Mouse (Mus musculus) lung, embryonic 16.5 days (tissue): ENCODE results near the gene Selenoi. TPM values are rescaled to one million over a fixed set of nuclear protein-coding genes. Genes with fewer than 3 reads are reported as not detected.

Experiments
- ATAC-seq: fragments of 200-750 bp; cut with Nextera tagmentation; 2 replicates; pipeline ENCODE4 v1.8.0; 2017; ENCODE audit warnings: low read depth, mild to moderate bottlenecking, moderate library complexity
- H3K27ac ChIP-seq: fragments of 300-500 bp; sonication (generic); 2 replicates; pipeline ENCODE4 v1.5.1; 2014; ENCODE audit warnings: mild to moderate bottlenecking, control low read depth, low read length
- H3K27me3 ChIP-seq: fragments of 300-500 bp; sonication (generic); 2 replicates; pipeline ENCODE4 v1.6.1; 2014; ENCODE audit warnings: low read depth, low read length, mixed read lengths; ENCODE audit not compliant: control insufficient read depth, insufficient read depth
- H3K36me3 ChIP-seq: fragments of 300-500 bp; sonication (generic); 2 replicates; pipeline ENCODE4 v1.6.1; 2014; ENCODE audit warnings: low read length; ENCODE audit not compliant: control insufficient read depth, insufficient read depth
- H3K4me1 ChIP-seq: fragments of 300-500 bp; sonication (generic); replicated peaks from 2 replicates; pipeline ENCODE4 v1.6.1; 2014; ENCODE audit warnings: low read length, mixed read lengths; ENCODE audit not compliant: control insufficient read depth, insufficient read depth
- H3K4me2 ChIP-seq: fragments of 300-500 bp; sonication (generic); 2 replicates; pipeline ENCODE4 v1.6.1; 2014; ENCODE audit warnings: low read depth, low read length, control low read depth
- H3K4me3 ChIP-seq: fragments of 300-500 bp; sonication (generic); 2 replicates; pipeline ENCODE4 v1.5.1; 2014; ENCODE audit warnings: mild to moderate bottlenecking, low read length, control low read depth
- H3K9ac ChIP-seq: fragments of 300-500 bp; sonication (generic); 2 replicates; pipeline ENCODE4 v1.6.1; 2014; ENCODE audit warnings: low read length, control low read depth
- H3K9me3 ChIP-seq: fragments of 300-500 bp; sonication (generic); 2 replicates; pipeline ENCODE4 v1.6.1; 2016; ENCODE audit warnings: low read length; ENCODE audit not compliant: control insufficient read depth
- WGBS: fragments of 180-500 bp; shearing (Covaris S2); extraction: QIAGEN DNeasy Blood & Tissue Kit; methylation state at CpG from one replicate; pipeline ENCODE4 v1.1.7; 2014; 5-methylcytosine and 5-hydroxymethylcytosine counted together
- polyA plus RNA-seq: library from polyadenylated mRNA; unstranded; fragments of >200 nt; fragmentation: Nextera tagmentation; extraction: Ambion mirVana; gene quantifications from 2 replicates; pipeline ENCODE4 v1.2.1, GENCODE M21; 2015

Selenoi gene
- polyA plus RNA-seq, 1 experiment from 2014 or later: 15.1 TPM

- 95% methylated on average over 1 of the region's 1 CpGs for WGBS
Measured at GRCm38 (mm10) chr5:30247666-30248065, 15.3 kb downstream of the Selenoi start.

DNA sequence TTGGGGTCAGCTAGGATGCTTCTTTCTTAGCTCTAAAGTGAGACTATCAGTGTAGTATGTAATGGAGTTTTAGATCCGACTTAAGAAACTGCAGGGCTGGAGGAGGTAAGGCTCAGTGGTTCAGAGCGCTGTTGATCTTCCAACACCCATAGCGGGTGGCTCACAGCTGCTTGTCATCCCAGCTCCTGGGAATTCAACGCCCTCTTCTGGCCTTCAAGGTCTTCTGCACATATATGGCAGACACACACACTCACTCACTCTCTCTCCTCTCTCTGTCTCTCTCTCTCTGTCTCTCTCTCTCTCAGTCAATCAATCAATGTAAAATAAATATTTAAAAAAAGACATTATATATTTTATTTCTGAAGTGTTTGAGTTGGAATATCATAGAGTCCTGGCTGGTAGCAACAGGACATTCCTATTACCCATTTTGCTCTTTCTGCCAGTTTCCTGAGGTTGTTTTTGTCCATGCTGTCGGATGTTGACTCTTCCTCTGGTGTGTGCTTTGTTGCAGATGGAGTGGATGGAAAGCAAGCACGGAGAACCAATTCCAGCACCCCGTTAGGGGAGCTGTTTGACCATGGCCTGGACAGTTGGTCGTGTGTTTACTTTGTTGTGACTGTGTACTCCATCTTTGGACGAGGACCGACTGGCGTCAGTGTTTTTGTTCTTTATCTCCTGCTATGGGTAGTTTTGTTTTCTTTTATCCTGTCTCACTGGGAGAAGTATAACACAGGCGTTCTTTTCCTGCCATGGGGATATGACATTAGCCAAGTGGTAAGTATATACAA, 23.4 kb downstream of the Selenoi start:
- WGBS: 53% methylated on average over 12 of the region's 12 CpGs
- no peaks in the 10 kb centered on the region for H3K27me3 ChIP-seq
- H3K9ac ChIP-seq: no peak overlapping the region
- ATAC-seq: peak; percentile 49
- no peaks in the 10 kb centered on the region for H3K9me3 ChIP-seq
- H3K36me3 ChIP-seq: peaks cover 13% of the 10 kb centered on the region; the same call in 1 of the 2 replicates
- H3K4me2 ChIP-seq: no peak overlapping the region
- H3K4me1 ChIP-seq: no peaks in the 10 kb centered on the region
- no peak overlapping the region for H3K27ac ChIP-seq
- H3K4me3 ChIP-seq: no peak overlapping the region

More at GRCm38 (mm10) chr5:30247666-30248065, 15.3 kb downstream of the Selenoi start:
- H3K27me3 ChIP-seq: no peaks in the 10 kb centered on the region
- H3K4me3 ChIP-seq: no peak overlapping the region
- no peak overlapping the region for H3K9ac ChIP-seq
- no peak overlapping the region for H3K4me2 ChIP-seq
- H3K9me3 ChIP-seq: no peaks in the 10 kb centered on the region
- peaks cover 17% of the 10 kb centered on the region for H3K4me1 ChIP-seq
- H3K27ac ChIP-seq: no peak overlapping the region
- ATAC-seq: no peak
- H3K36me3 ChIP-seq: peaks cover 13% of the 10 kb centered on the region; the same call in 1 of the 2 replicates

DNA sequence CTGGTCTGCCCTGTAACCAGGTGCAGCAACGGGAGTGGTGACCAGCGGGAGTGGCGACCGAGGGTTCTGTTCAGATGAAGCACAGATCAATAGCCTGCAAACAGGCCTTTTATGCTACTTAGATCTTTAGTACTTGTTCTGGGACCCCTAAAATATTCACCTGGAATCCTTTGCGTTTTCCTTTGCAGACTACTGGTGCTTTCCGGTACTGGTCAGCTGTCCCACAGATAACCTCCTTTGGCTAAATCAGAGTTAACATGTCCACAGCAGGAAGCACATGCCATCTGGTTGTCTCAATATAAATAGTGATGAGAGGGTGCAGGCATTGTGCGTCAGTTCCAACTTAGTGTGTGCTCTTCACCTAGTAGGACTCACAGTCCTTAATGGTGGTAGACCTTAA, 26.4 kb downstream of the Selenoi start:
- Histone ChIP-seq H3K9ac (no peak overlapping the region), H3K36me3 (peaks cover 10% of the 10 kb centered on the region), H3K9me3 (no peaks in the 10 kb centered on the region), H3K27ac (no peak overlapping the region), H3K4me1 (no peaks in the 10 kb centered on the region), H3K4me2 (no peak overlapping the region), H3K27me3 (no peaks in the 10 kb centered on the region), H3K4me3 (no peak overlapping the region)
- 85% methylated on average over 7 of the region's 7 CpGs for WGBS
- ATAC-seq: no peak

DNA sequence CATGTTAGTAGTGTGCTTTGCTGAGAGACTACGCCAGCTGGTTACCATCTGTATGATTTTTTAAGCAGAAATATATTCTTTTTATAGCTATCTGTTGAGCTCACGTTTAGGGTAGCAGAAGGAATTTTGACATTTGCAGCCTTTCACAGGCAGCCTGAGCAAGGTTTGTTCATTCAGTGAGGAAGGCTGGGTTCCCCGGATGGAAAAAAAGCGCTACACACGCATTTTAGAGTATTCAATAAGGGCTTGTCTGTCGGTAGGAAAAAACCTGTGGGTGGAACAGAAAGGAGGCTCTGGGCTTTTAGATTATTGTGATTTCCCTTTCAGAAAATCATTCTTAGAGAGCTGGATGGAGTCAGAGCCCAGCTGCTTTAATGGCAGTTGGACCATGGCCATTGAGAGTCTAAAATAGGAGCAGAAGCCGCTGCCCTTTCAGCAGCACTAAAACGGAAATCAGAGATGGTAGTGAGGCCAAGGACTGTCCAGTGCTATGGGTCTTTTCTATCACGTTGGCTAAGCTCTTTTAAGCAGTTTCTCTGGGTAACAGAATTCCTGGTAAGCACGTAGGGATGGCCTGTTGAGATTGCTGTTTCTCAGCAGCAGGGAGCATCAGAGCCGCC, 38.3 kb downstream of the Selenoi start:
- H3K27me3 ChIP-seq: no peaks in the 10 kb centered on the region
- H3K4me1 ChIP-seq: peaks cover 15% of the 10 kb centered on the region
- H3K4me2 ChIP-seq: no peak overlapping the region
- no peaks in the 10 kb centered on the region for H3K9me3 ChIP-seq
- no peak overlapping the region for H3K4me3 ChIP-seq
- H3K27ac ChIP-seq: peak overlapping the region; percentile 54
- 50% methylated on average over 11 of the region's 11 CpGs for WGBS
- peak; percentile 69; the same call in 1 of the 2 replicates for ATAC-seq
- H3K9ac ChIP-seq: no peak overlapping the region
- peaks cover 5% of the 10 kb centered on the region for H3K36me3 ChIP-seq

DNA sequence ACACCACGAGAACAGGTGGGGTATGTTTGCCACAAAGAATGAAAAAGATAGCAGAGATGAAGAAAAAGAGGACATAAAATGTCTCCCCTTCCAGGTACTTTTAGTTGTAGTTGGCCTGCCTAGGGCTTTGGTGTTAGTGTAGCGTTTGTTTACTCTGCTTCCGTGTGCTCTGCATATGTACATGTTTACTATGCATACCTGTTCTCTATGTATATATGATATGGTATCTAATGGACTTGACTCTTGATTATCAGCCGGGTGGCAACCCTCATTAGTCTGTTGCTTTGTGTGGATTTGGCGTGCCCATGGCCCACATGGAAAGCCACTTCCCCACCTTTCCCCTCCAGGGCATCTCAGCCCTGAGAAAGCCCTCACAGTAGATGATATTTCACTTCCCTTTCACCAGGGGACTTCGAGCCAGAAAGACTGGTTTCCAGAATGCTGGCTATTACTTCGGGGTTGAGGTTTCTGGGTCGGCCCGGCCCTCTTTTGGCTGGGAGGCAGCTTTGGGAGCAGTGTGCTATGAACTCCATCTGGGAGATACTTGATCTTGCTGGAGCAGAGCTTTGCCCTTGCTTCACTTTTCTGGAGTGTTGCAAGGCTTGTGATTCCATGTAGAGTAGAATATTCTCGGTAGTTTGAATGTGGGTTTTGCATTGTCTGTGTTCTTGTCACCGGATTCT, 39.4 kb downstream of the Selenoi start:
- Histone ChIP-seq H3K4me3 (no peak overlapping the region), H3K36me3 (no peaks in the 10 kb centered on the region), H3K9me3 (no peaks in the 10 kb centered on the region), H3K9ac (no peak overlapping the region), H3K4me1 (peaks cover 15% of the 10 kb centered on the region), H3K4me2 (no peak overlapping the region), H3K27ac (no peak overlapping the region; the same call in 1 of the 2 replicates), H3K27me3 (no peaks in the 10 kb centered on the region)
- peak; percentile 36; the same call in 1 of the 2 replicates for ATAC-seq
- 75% methylated on average over 11 of the region's 11 CpGs for WGBS

GRCm38 (mm10) chr5:30276361-30276760, 44.0 kb downstream of the Selenoi start:
- no peak overlapping the region for H3K27ac ChIP-seq
- 81% methylated on average over 2 of the region's 2 CpGs for WGBS
- no peak overlapping the region for H3K9ac ChIP-seq
- H3K36me3 ChIP-seq: no peaks in the 10 kb centered on the region
- peaks cover 7% of the 10 kb centered on the region; the same call in 1 of the 2 replicates for H3K4me1 ChIP-seq
- H3K4me2 ChIP-seq: no peak overlapping the region
- H3K4me3 ChIP-seq: no peak overlapping the region
- H3K9me3 ChIP-seq: no peaks in the 10 kb centered on the region
- ATAC-seq: no peak
- no peaks in the 10 kb centered on the region; the same call in 1 of the 2 replicates for H3K27me3 ChIP-seq

- H3K4me1 ChIP-seq: peaks cover 4% of the 10 kb centered on the region; the same call in 1 of the 2 replicates
- ATAC-seq: no peak
- no peak overlapping the region for H3K4me2 ChIP-seq
- H3K27ac ChIP-seq: no peak overlapping the region
- no peak overlapping the region for H3K9ac ChIP-seq
- no peaks in the 10 kb centered on the region; the same call in 1 of the 2 replicates for H3K27me3 ChIP-seq
- no peak overlapping the region for H3K4me3 ChIP-seq
- WGBS: 50% methylated on average over 3 of the region's 3 CpGs
- H3K9me3 ChIP-seq: no peaks in the 10 kb centered on the region
- no peaks in the 10 kb centered on the region for H3K36me3 ChIP-seq
Measured at GRCm38 (mm10) chr5:30278952-30279351, 46.6 kb downstream of the Selenoi start.

- Histone ChIP-seq H3K27me3 (no peaks in the 10 kb centered on the region; the same call in 1 of the 2 replicates), H3K4me1 (peaks cover 4% of the 10 kb centered on the region; the same call in 1 of the 2 replicates), H3K9ac (no peak overlapping the region), H3K27ac (no peak overlapping the region), H3K4me2 (no peak overlapping the region), H3K4me3 (no peak overlapping the region), H3K9me3 (no peaks in the 10 kb centered on the region), H3K36me3 (no peaks in the 10 kb centered on the region)
- ATAC-seq: no peak
- 85% methylated on average over 4 of the region's 4 CpGs for WGBS
Measured at GRCm38 (mm10) chr5:30279446-30279845, 47.1 kb downstream of the Selenoi start.

DNA sequence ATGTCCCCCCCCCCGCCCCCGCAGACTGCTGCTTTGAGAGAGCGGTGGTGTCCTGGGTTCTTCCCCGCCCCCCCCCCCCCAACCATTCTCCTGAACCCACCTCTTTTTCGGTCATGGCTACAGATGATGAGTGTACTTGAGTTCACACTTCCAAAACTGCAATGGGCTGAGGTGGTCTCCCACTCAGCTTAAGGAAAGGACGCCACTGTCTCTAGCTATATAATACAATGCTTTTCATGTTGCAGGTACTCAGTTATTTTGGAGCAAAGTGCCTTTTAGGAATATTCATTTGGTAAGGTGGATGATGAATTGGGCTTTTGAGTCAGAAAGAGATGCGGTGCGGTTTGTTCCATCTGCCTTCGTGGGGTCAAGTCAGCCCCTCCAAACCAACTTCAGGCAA, 48.5 kb downstream of the Selenoi start:
- ATAC-seq: no peak
- H3K27ac ChIP-seq: no peak overlapping the region
- no peak overlapping the region for H3K4me3 ChIP-seq
- H3K27me3 ChIP-seq: no peaks in the 10 kb centered on the region; the same call in 1 of the 2 replicates
- peaks cover 6% of the 10 kb centered on the region; the same call in 1 of the 2 replicates for H3K4me1 ChIP-seq
- no peaks in the 10 kb centered on the region for H3K36me3 ChIP-seq
- H3K4me2 ChIP-seq: peak overlapping the region; percentile 60
- H3K9ac ChIP-seq: no peak overlapping the region
- 32% methylated on average over 9 of the region's 9 CpGs for WGBS
- peaks cover 8% of the 10 kb centered on the region for H3K9me3 ChIP-seq
